Mouse (Mus musculus): ENCODE results near the gene C130032M10Rik. TPM values are rescaled to one million over a fixed set of nuclear protein-coding genes. Genes with fewer than 3 reads are reported as not detected.

The C130032M10Rik gene
- not detected for total RNA-seq (2021)
- long read RNA-seq, experiment 1, result 0 reads
- long read RNA-seq, experiment 2, result 0 reads

DNA sequence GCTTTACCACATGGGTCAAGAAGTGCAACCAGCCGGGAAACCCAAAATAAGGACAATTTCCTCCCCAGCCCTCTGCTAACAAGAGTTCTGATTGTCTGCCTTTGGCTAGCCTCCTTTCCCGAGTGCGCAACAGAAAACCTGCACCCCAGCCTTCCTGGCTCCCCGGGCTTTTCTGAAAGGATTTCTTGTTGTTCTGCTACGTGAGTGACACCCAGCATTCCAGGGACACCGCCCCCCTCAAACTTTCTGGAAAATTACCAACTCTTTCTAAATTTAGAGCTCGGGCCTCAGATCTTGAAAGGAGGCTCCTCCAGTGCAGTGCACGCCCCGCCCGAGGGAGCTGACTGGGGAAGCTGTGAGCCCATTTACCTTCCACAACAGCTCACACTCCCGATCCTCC, at the start of gene C130032M10Rik:
Gene C130032M10Rik, plus strand, starts transcription at position 334 of the 400 bp plus-strand sequence.
- DNase-seq, result no peak
- intact Hi-C loops (cut with DNase I), result no loop called here

DNA sequence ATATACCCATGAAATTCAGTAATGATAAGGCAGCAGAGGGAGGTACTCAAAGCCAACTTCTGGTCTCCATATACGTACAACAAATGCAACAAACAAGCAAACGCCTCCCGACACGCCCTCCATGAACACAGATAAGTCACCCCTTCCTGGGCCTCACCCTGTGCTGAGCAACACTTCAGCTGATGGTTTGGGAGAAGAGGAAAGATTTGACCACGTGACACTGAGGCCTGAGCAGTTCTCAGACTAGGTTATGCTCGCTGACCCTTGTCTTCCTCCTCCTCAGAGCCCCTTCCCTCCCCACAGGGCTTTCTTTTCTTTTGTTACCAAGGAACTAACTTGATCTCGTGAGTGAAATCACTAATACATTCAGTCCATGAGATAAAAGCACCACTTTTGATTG, 48.6 kb upstream of the C130032M10Rik start:
- no peak for DNase-seq
- intact Hi-C loops (cut with DNase I), result no loop called here

DNA sequence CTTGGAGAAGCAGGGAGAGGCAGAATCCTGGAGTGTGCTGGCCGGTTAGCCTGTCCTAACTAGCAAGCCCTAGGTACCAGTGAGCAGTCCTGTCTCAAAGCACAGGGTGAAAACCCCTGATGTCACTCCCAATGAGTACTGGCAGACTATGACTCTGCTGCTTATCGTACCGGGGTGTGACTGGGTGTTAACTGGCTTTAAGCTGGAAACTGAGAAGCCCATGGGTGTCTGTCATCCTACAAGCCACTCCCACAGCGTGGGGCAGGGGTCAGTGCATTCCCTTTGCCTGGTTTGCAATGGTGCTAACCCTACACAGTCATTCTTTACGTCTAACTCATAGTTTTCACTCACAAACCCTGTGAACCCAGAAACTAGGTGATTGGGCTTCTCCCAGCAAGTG, 47.3 kb upstream of the C130032M10Rik start:
- DNase-seq, result no peak
- intact Hi-C loops (cut with DNase I), result no loop called here

- no peak for DNase-seq
- intact Hi-C loops (cut with DNase I), result no loop called here
Measured at GRCm38 (mm10) chr9:114468701-114469100, 46.8 kb upstream of the C130032M10Rik start.

- no peak for DNase-seq
- intact Hi-C loops (cut with DNase I), result no loop called here
Measured at GRCm38 (mm10) chr9:114471892-114472291, 43.6 kb upstream of the C130032M10Rik start.

GRCm38 (mm10) chr9:114477019-114477418, 38.5 kb upstream of the C130032M10Rik start:
- no peak for DNase-seq
- intact Hi-C loops (cut with DNase I), result no loop called here

- DNase-seq, result no peak
- intact Hi-C loops (cut with DNase I), result no loop called here
Measured at GRCm38 (mm10) chr9:114480940-114481339, 34.6 kb upstream of the C130032M10Rik start.

DNA sequence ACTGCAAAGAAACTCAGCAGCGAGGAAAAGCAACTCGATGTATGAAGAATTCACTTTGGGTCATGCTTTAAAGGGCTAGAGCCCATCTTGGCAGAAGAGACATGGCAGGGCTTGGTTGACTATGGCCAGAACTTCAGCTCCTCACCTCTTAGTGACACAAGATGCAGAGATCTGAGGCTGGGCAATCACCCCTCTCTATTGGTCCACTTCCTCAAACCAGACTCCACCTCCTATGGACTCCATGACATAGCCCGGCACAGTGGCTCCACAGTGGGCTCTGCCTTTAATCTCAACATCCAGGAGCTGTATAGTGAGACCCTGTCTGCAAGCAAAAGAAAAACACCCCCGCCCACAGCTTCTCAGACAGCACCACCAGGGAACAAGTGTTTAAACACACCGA, 30.7 kb upstream of the C130032M10Rik start:
- intact Hi-C loops (cut with DNase I), result no loop called here

DNA sequence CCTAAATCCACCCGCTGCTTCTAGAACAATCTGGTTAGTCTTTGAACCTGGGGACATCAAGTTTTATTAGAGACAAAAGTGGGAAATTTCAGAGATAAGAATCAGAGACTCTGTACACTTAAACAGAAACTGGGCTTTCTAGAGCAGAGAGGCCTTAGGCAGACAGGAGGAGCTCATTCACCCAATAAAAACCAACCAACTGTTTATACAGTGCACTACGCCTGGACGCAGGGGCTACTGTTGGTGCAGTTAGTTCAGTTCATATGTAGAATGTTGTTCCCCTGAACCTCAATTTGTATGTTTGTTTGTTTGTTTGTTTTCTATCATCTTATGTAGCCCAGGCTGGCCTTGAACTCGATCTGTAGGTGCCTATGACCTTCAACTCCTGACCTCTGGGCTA, 28.7 kb upstream of the C130032M10Rik start:
- intact Hi-C loops (cut with DNase I), result no loop called here

More for the DNA sequence above, 30.7 kb upstream of the C130032M10Rik start:
- no peak for DNase-seq

DNA sequence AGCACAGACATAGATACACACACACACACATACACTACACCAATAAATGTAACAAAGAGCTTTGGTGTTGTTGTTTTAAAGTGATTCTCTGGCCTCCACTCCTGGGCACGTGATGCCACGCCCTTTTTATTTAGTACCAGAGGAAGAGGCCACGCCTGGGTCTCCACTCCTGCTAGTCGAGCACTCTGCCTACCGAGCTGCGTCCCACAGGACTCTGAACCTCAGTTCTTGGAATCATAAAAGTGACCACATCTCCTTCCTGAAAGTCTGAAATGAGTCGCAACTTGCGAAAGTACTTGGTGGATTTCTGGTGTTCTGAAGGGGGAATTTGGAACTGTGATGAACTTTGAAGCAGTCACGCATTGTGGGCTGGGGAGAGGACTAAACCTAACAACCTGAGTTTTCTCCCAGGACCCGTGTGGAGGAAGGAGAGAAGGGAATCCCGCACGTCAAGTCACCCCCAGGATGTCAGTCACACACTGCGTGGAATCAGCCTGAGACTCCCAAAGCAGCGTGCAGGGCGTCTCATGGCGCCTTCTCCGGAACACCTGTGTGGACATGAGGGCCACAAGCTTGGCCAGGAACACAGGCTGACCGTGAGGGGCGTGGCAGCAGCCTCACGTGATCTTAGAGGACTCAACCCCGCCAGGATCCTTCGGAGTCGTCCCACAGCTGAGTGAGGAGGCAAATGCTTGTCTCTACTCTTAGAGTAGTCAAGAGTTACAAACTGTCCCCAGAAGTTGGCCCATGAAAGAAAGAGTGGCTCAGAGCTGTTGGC, 27.8 kb upstream of the C130032M10Rik start:
- no peak for DNase-seq
- intact Hi-C loops (cut with DNase I), result no loop called here

More for the DNA sequence above, 28.7 kb upstream of the C130032M10Rik start:
- DNase-seq, result no peak

GRCm38 (mm10) chr9:114496469-114496868, 19.0 kb upstream of the C130032M10Rik start:
- DNase-seq, result no peak
- intact Hi-C loops (cut with DNase I), result loop anchor here (10.0 kb wide), 1 partner anchor 182 kb away; no protein-coding TSS in a partner anchor

GRCm38 (mm10) chr9:114498218-114498617, 17.3 kb upstream of the C130032M10Rik start:
- intact Hi-C loops (cut with DNase I), result loop anchor here (10.0 kb wide), 1 partner anchor 183 kb away; no protein-coding TSS in a partner anchor
- DNase-seq, result peak; percentile 66 to 72

- intact Hi-C loops (cut with DNase I), result loop anchor here (2.0 to 10.0 kb wide), 3 partner anchors 79 to 185 kb away; no protein-coding TSS in a partner anchor
- peak in 1 of 2 experiments; percentile 44 for DNase-seq
Measured at GRCm38 (mm10) chr9:114499783-114500515, 15.5 kb upstream of the C130032M10Rik start.

- intact Hi-C loops (cut with DNase I), result loop anchor here (2.0 kb wide), 2 partner anchors 78 to 84 kb away; no protein-coding TSS in a partner anchor
- no peak for DNase-seq
Measured at GRCm38 (mm10) chr9:114501111-114501510, 14.4 kb upstream of the C130032M10Rik start.

DNA sequence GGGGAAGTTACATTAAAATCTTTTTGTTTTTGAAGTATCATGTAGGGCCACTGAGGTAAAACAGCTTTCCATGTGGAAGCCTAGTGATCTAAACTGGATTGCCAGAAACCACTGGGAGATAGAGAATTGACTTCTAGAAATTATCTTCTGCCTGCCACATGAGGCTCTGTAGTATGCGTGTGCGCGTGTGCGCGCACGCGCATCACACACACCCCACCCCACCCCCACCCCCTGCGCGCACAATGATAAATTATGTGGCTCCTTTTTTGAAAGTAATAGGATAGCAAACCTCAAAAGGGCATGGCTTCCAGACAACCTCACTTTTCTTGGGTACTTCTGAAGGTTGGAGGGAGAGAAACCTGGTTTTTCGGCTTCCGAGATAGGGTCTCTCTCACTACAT, 13.6 kb upstream of the C130032M10Rik start:
- no peak for DNase-seq
- intact Hi-C loops (cut with DNase I), result loop anchor here (2.0 kb wide), 2 partner anchors 77 to 85 kb away; no protein-coding TSS in a partner anchor

- DNase-seq, result no peak
- intact Hi-C loops (cut with DNase I), result no loop called here
Measured at GRCm38 (mm10) chr9:114502711-114503427, 12.6 kb upstream of the C130032M10Rik start.

- intact Hi-C loops (cut with DNase I), result no loop called here
- no peak for DNase-seq
Measured at GRCm38 (mm10) chr9:114504816-114505215, 10.7 kb upstream of the C130032M10Rik start, which contains the start of gene Ccr4. Gene Ccr4, minus strand, starts transcription at chr9:114504916.

DNA sequence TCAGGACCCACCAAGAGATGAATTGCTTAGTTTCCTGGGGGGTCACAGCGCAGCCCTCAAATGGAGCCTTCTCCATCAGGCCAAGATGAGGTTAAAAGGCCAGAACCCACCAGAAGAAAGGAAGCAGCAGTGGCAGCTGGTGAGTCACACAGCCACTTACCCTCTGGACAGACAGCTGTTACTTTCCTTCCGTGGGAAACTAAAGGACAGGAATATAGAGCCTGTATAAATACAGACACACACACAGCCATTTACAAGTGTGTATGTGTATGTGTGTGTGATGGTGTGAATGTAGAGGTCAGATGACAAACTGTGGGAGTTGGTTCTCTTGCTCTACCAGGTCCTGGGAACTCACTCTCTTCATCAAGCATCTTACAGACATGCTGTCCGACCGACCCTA, 8.9 kb upstream of the C130032M10Rik start:
- intact Hi-C loops (cut with DNase I), result no loop called here

DNA sequence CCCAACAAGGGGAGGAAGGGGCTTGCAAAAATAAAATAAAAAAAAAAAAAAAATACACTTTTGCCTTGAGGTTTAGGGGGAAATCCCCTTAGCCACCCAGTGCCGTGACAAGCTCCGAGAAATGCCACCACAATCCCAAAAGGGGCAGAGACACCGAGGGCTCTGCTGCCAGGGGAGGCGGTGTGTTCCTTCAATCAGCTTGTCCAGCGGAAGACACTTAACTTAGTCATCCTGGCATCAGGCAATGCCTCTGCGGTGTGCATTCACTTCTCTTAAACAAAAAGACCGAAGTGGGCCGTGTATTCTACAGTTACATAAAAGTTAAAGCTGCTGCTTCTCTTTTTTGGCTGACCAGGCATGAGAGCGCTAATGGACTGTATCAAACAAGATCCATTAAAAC, 8.1 kb upstream of the C130032M10Rik start:
- intact Hi-C loops (cut with DNase I), result no loop called here
- DNase-seq, result no peak

More for the DNA sequence above, 8.9 kb upstream of the C130032M10Rik start:
- DNase-seq, result no peak

- intact Hi-C loops (cut with DNase I), result no loop called here
Measured at GRCm38 (mm10) chr9:114509785-114510184, 5.7 kb upstream of the C130032M10Rik start.

More at GRCm38 (mm10) chr9:114509785-114510184, 5.7 kb upstream of the C130032M10Rik start:
- DNase-seq, result no peak

All from gastrocnemius, postnatal 36 days (tissue).